Mouse (Mus musculus) midbrain, embryonic 13.5 days (tissue): Measurements from ENCODE around the gene Ptpre. TPM values are rescaled to one million over a fixed set of nuclear protein-coding genes. Genes with fewer than 3 reads are reported as not detected.
"Not testable (repeated sequence)": the region's sequence is repeated elsewhere in the genome, so short reads cannot be mapped to it uniquely, and the experiment has no call there.

Experiments
- ATAC-seq: fragments of 200-750 bp; cut with Nextera tagmentation; 2 replicates; pipeline ENCODE4 v1.8.0; 2017; ENCODE audit warnings: mild to moderate bottlenecking, moderate TSS enrichment, moderate library complexity
- H3K27ac ChIP-seq: fragments of 300-500 bp; sonication (generic); 2 replicates; pipeline ENCODE4 v1.5.1; 2015; ENCODE audit warnings: inconsistent platforms, mild to moderate bottlenecking, moderate library complexity
- H3K27me3 ChIP-seq: fragments of 300-500 bp; sonication (generic); 2 replicates; pipeline ENCODE4 v1.6.1; 2015; ENCODE audit warnings: mild to moderate bottlenecking, inconsistent platforms
- H3K36me3 ChIP-seq: fragments of 300-500 bp; sonication (generic); 2 replicates; pipeline ENCODE4 v1.6.1; 2015; ENCODE audit warnings: mild to moderate bottlenecking, inconsistent platforms
- H3K4me1 ChIP-seq: fragments of 300-500 bp; sonication (generic); replicated peaks from 2 replicates; pipeline ENCODE4 v1.6.1; 2015; ENCODE audit warnings: inconsistent platforms
- H3K4me2 ChIP-seq: fragments of 300-500 bp; sonication (generic); replicated peaks from 2 replicates; pipeline ENCODE4 v1.6.1; 2015; ENCODE audit warnings: moderate library complexity, mild to moderate bottlenecking, inconsistent platforms
- H3K4me3 ChIP-seq: fragments of 300-500 bp; sonication (generic); replicated peaks from 2 replicates; pipeline ENCODE4 v1.5.1; 2015; ENCODE audit warnings: mild to moderate bottlenecking, inconsistent platforms
- H3K9ac ChIP-seq: fragments of 300-500 bp; sonication (generic); replicated peaks from 2 replicates; pipeline ENCODE4 v1.6.1; 2015; ENCODE audit warnings: mild to moderate bottlenecking, inconsistent platforms
- H3K9me3 ChIP-seq: fragments of 300-500 bp; sonication (generic); 2 replicates; pipeline ENCODE4 v1.6.1; 2016; ENCODE audit warnings: mild to moderate bottlenecking, inconsistent platforms
- WGBS: fragments of 180-500 bp; shearing (Covaris S2); methylation state at CpG from one replicate; pipeline ENCODE4 v1.1.7; 2015; 5-methylcytosine and 5-hydroxymethylcytosine counted together
- polyA plus RNA-seq: library from polyadenylated mRNA; unstranded; fragments of >200 nt; fragmentation: Nextera tagmentation; extraction: Ambion mirVana; gene quantifications from 2 replicates; pipeline ENCODE4 v1.2.1, GENCODE M21; 2015

Gene Ptpre
- polyA plus RNA-seq = 3.7 and 4.4 TPM in 2 replicates

- peaks cover 7% of the 10 kb centered on the region for H3K4me1 ChIP-seq
- H3K27me3 ChIP-seq = peaks cover 20% of the 10 kb centered on the region
- 5% methylated on average over 28 of the region's 28 CpGs for WGBS
- H3K36me3 ChIP-seq = no peaks in the 10 kb centered on the region
- peak within 1 kb of the TSS; percentile 54 for H3K4me3 ChIP-seq
- peak within 1 kb of the TSS; percentile 66 for H3K27ac ChIP-seq
- peak within 1 kb of the TSS; percentile 82 for H3K4me2 ChIP-seq
- ATAC-seq = peak; percentile 96
- no peaks in the 10 kb centered on the region for H3K9me3 ChIP-seq
- peak within 1 kb of the TSS; percentile 69 for H3K9ac ChIP-seq
These were observed at the start of gene Ptpre for GRCm38 (mm10) chr7:135537341-135537901. TSS of gene Ptpre (plus strand) at chr7:135537481.

DNA sequence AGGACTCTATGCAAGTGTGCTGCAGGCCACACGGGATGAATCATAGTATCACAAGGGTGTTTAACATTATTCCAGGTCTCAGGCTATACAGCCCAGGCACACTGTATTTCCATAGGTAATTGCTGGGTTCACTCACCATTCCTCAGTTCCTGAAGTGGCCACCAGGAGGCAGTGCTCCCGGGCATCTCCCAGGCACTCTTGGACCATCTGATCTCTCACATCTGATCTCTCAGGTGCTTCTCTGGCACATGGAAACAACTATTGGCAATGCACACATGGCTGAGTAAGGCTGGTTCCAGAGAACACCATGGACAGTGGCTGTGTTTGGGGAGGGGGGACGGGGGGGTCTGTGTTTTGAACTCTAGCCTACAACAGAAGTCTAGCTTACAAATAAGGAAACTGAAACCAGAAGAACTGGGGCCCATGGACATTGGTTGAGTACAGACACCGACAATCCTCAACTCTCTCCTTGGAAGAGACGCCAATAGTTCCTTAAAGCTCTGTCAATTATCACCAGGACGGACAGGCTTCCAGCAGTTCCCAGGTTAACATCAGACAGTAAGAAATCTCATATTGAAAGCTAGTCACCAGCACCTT, 49.0 kb upstream of the Ptpre start:
- H3K36me3 ChIP-seq = no peaks in the 10 kb centered on the region
- no peak overlapping the region for H3K4me2 ChIP-seq
- H3K9me3 ChIP-seq = 0 out of 2 replicates have a peak, but pooled peaks cover 6% of the 10 kb centered on the region
- H3K4me3 ChIP-seq = no peak overlapping the region
- ATAC-seq = no peak
- no peak overlapping the region for H3K9ac ChIP-seq
- H3K4me1 ChIP-seq = peaks cover 30% of the 10 kb centered on the region
- 71% methylated on average over 6 of the region's 6 CpGs for WGBS
- no peak overlapping the region for H3K27ac ChIP-seq
- peaks cover 33% of the 10 kb centered on the region for H3K27me3 ChIP-seq

DNA sequence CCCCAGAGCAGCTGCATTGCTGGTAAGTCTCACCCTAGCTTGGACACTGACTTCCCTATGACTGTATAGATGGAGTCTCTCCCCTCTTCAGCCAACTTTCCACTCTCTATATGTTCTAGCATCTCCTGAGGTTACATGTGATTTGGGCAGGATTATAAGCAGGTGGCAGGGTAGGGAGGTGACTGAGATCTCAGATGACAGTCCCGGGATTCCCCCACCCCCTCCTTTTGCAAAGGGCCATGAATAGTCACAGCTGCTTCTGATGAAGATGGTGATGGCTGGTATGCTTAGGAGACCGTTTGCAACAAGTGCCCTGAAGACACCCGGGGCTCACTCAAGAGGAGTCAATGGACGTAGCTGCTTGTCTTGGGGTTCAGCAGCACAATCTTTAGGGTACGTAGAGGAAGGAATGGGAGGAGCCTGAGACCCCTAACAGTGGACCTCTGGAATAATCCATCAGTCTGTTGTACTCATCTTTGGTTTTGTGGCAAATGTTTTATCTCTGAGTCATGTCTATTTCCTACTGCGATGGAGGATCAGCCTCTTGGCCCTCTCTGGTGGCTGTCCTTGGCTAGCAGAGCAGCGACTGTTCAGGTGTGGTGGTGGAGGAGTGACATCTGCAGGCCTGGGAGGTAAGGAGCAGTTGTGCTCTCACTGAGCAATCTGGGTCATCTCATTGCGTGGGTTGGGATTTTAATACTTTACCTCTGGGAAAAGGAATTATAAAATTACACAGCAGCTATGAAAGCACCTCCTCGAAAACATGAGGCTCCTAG, 47.4 kb upstream of the Ptpre start:
- no peak for ATAC-seq
- WGBS = 84% methylated on average over 9 of the region's 9 CpGs
- H3K27ac ChIP-seq = no peak overlapping the region
- H3K27me3 ChIP-seq = peaks cover 18% of the 10 kb centered on the region; the same call in 1 of the 2 replicates
- H3K9me3 ChIP-seq = 0 out of 2 replicates have a peak, but pooled peaks cover 6% of the 10 kb centered on the region
- no peak overlapping the region for H3K9ac ChIP-seq
- no peaks in the 10 kb centered on the region for H3K36me3 ChIP-seq
- H3K4me1 ChIP-seq = peaks cover 19% of the 10 kb centered on the region
- H3K4me3 ChIP-seq = no peak overlapping the region
- H3K4me2 ChIP-seq = no peak overlapping the region

DNA sequence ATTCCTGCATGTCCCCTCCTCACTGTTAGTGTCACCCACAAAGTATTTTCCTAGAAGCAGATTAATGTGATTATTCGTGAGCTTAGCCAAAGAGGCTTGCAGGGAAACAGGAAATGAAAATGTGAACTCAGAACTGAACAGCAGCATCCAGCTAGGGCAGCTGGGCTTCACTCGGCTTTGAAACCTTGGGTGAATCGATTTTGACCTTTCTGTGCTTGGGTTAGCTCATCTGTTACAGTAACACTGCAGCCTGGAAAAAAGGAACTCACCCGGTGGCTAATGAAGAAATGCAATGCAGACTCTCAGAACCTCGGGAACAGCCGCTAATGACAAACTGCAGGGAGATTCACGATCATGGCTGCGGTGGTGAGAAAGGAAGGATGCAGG, 46.8 kb upstream of the Ptpre start:
- H3K9ac ChIP-seq = no peak overlapping the region
- peaks cover 13% of the 10 kb centered on the region for H3K4me1 ChIP-seq
- ATAC-seq = no peak
- 0 out of 2 replicates have a peak, but pooled peaks cover 6% of the 10 kb centered on the region for H3K9me3 ChIP-seq
- WGBS = 72% methylated on average over 8 of the region's 8 CpGs
- H3K36me3 ChIP-seq = no peaks in the 10 kb centered on the region
- peaks cover 18% of the 10 kb centered on the region; the same call in 1 of the 2 replicates for H3K27me3 ChIP-seq
- H3K4me2 ChIP-seq = no peak overlapping the region
- no peak overlapping the region for H3K4me3 ChIP-seq
- H3K27ac ChIP-seq = no peak overlapping the region

DNA sequence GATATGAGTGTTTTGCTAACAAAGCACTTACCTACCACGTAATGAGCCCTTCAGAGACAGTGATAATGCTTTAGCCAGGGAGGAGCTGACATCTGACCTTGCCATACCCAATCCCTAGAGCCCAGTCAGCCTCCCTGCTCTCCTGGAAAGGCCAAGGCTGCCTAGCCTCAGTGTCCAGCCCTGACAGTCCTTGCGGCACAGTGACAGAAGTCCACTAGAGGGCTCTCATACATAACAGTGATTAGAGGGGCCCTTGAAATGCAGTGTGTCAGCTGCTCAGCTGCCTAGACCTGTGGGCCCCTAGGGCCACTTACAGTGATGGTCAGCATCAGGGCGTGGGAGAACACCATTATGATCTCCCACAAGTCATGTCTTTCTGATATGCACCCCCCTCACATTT, 42.0 kb upstream of the Ptpre start:
- H3K27ac ChIP-seq = no peak overlapping the region
- H3K36me3 ChIP-seq = no peaks in the 10 kb centered on the region
- H3K4me2 ChIP-seq = no peak overlapping the region
- H3K4me1 ChIP-seq = no peaks in the 10 kb centered on the region
- H3K27me3 ChIP-seq = no peaks in the 10 kb centered on the region
- H3K9me3 ChIP-seq = 0 out of 2 replicates have a peak, but pooled peaks cover 6% of the 10 kb centered on the region
- H3K9ac ChIP-seq = no peak overlapping the region
- WGBS = 48% methylated on average over 3 of the region's 3 CpGs
- H3K4me3 ChIP-seq = no peak overlapping the region
- ATAC-seq = no peak

DNA sequence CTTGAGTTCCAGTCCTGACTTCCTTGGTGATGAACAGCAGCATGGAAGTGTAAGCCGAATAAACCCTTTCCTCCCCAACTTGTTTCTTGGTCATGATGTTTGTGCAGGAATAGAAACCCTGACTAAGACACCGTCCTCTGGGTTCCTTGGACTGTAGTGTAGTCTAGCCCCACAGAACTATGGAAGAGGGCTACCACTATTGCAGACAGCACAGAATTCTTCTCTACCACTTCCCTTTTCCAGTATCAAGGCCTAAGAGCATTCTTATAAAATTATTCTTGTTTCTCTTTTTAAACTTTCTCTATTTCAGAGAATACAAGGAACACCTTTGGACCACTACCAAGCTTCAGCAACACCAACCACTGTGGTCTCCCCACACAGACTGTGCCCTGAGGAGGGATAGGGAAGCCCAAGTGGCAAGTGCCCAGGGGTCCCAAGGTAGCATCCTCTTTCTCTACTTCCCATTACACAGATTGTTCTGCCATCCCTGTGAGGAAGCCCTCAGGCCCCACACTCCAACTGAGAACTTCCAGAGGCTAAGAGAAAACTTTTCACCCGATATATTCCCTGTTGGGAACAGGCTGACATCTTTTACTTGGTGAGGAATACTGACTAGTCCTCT, 38.6 kb upstream of the Ptpre start:
- H3K9me3 ChIP-seq = no peaks in the 10 kb centered on the region
- no peaks in the 10 kb centered on the region for H3K27me3 ChIP-seq
- no peak overlapping the region for H3K27ac ChIP-seq
- no peak for ATAC-seq
- no peaks in the 10 kb centered on the region for H3K4me1 ChIP-seq
- no peak overlapping the region for H3K9ac ChIP-seq
- no peak overlapping the region for H3K4me2 ChIP-seq
- H3K4me3 ChIP-seq = no peak overlapping the region
- H3K36me3 ChIP-seq = no peaks in the 10 kb centered on the region
- WGBS = 95% methylated on average over 3 of the region's 3 CpGs

- no peak for ATAC-seq
- Histone ChIP-seq H3K9me3 (no peaks in the 10 kb centered on the region), H3K27ac (no peak overlapping the region), H3K4me2 (no peak overlapping the region), H3K27me3 (no peaks in the 10 kb centered on the region), H3K4me3 (no peak overlapping the region), H3K4me1 (no peaks in the 10 kb centered on the region), H3K36me3 (no peaks in the 10 kb centered on the region), H3K9ac (no peak overlapping the region)
- 57% methylated on average over 2 of the region's 2 CpGs for WGBS
These were observed 37.9 kb upstream of the Ptpre start for GRCm38 (mm10) chr7:135499403-135499802.

- not testable (repeated sequence) for H3K36me3 ChIP-seq, H3K4me2 ChIP-seq, H3K4me1 ChIP-seq, H3K4me3 ChIP-seq, H3K27me3 ChIP-seq, H3K27ac ChIP-seq, H3K9ac ChIP-seq, ATAC-seq, H3K9me3 ChIP-seq
- 93% methylated on average over 5 of the region's 5 CpGs for WGBS
These were observed 30.8 kb upstream of the Ptpre start for GRCm38 (mm10) chr7:135506506-135506905.

GRCm38 (mm10) chr7:135508602-135509001, 28.7 kb upstream of the Ptpre start:
- WGBS = 73% methylated on average over 4 of the region's 4 CpGs
- Histone ChIP-seq H3K27me3 (no peaks in the 10 kb centered on the region), H3K36me3 (no peaks in the 10 kb centered on the region), H3K27ac (no peak overlapping the region), H3K9me3 (no peaks in the 10 kb centered on the region), H3K4me1 (no peaks in the 10 kb centered on the region; the same call in 1 of the 2 replicates), H3K4me3 (no peak overlapping the region), H3K9ac (no peak overlapping the region), H3K4me2 (no peak overlapping the region)
- no peak for ATAC-seq

GRCm38 (mm10) chr7:135509272-135509671, 28.0 kb upstream of the Ptpre start:
- Histone ChIP-seq H3K36me3 (no peaks in the 10 kb centered on the region), H3K4me1 (no peaks in the 10 kb centered on the region; the same call in 1 of the 2 replicates), H3K9ac (no peak overlapping the region), H3K4me2 (no peak overlapping the region), H3K4me3 (no peak overlapping the region), H3K9me3 (no peaks in the 10 kb centered on the region), H3K27ac (no peak overlapping the region), H3K27me3 (no peaks in the 10 kb centered on the region)
- WGBS = 93% methylated on average over 3 of the region's 3 CpGs
- ATAC-seq = no peak

DNA sequence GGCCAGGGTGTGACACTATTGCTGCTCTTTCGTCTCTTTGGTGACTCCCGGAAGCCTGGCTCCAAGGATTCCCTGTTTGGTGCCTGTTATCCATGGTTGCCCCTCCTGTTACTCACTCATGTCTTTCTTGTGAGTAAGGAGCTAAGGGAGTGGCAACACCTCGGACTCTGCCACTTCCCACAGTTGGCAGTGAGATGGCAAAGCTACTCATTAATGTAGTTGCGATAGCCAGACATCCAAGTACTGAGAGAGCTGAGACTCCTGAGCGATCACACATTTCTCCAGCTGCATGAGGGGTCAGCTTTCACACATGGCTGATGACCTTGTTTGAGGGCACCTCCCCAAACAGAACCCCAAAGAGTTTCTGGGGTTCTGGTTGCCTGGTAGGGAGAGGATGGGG, 26.9 kb upstream of the Ptpre start:
- Histone ChIP-seq H3K9me3 (no peaks in the 10 kb centered on the region), H3K4me1 (no peaks in the 10 kb centered on the region; the same call in 1 of the 2 replicates), H3K27me3 (no peaks in the 10 kb centered on the region), H3K27ac (no peak overlapping the region), H3K36me3 (no peaks in the 10 kb centered on the region), H3K4me2 (no peak overlapping the region), H3K9ac (no peak overlapping the region), H3K4me3 (no peak overlapping the region)
- no peak for ATAC-seq
- WGBS = 88% methylated on average over 5 of the region's 5 CpGs

GRCm38 (mm10) chr7:135511723-135512122, 25.6 kb upstream of the Ptpre start:
- WGBS = 84% methylated on average over 3 of the region's 3 CpGs
- Histone ChIP-seq H3K4me2 (no peak overlapping the region), H3K9ac (no peak overlapping the region)

More at GRCm38 (mm10) chr7:135511723-135512122, 25.6 kb upstream of the Ptpre start:
- ATAC-seq = no peak
- H3K27ac ChIP-seq = no peak overlapping the region
- no peaks in the 10 kb centered on the region for H3K9me3 ChIP-seq
- no peaks in the 10 kb centered on the region for H3K27me3 ChIP-seq
- H3K4me1 ChIP-seq = no peaks in the 10 kb centered on the region; the same call in 1 of the 2 replicates
- H3K4me3 ChIP-seq = no peak overlapping the region
- H3K36me3 ChIP-seq = no peaks in the 10 kb centered on the region
